Mouse (Mus musculus) hindbrain, postnatal 0 days (tissue): ENCODE data around the gene Tmem108. TPM values are rescaled to one million over a fixed set of nuclear protein-coding genes. Genes with fewer than 3 reads are reported as not detected.

Experiments
- ATAC-seq: fragments of 200-750 bp; cut with Nextera tagmentation; 2 replicates; pipeline ENCODE4 v1.8.0; 2017; ENCODE audit warnings: mild to moderate bottlenecking, moderate TSS enrichment, moderate library complexity
- DNase-seq: peaks from one replicate; pipeline ENCODE4 v3.0.0-alpha.2; 2015; ENCODE audit warnings: low spot score
- H3K27ac ChIP-seq: fragments of 300-500 bp; sonication (generic); 2 replicates; pipeline ENCODE4 v1.5.1; 2014; ENCODE audit warnings: mild to moderate bottlenecking
- H3K27me3 ChIP-seq: fragments of 300-500 bp; sonication (generic); 2 replicates; pipeline ENCODE4 v1.6.1; 2014; ENCODE audit warnings: low read length, mixed read lengths; ENCODE audit not compliant: insufficient read depth
- H3K36me3 ChIP-seq: fragments of 300-500 bp; sonication (generic); 2 replicates; pipeline ENCODE4 v1.6.1; 2014; ENCODE audit warnings: low read length, mixed read lengths; ENCODE audit not compliant: insufficient read depth
- H3K4me1 ChIP-seq: fragments of 300-500 bp; sonication (generic); 2 replicates; pipeline ENCODE4 v1.6.1; 2014; ENCODE audit warnings: antibody characterized with exemption, low read length, mixed read lengths; ENCODE audit not compliant: insufficient read depth
- H3K4me2 ChIP-seq: fragments of 300-500 bp; sonication (generic); 2 replicates; pipeline ENCODE4 v1.6.1; 2014; ENCODE audit warnings: low read depth, mild to moderate bottlenecking, low read length, moderate library complexity, mixed read lengths
- H3K4me3 ChIP-seq: fragments of 300-500 bp; sonication (generic); 2 replicates; pipeline ENCODE4 v1.5.1; 2014; ENCODE audit warnings: low read length
- H3K9ac ChIP-seq: fragments of 300-500 bp; sonication (generic); replicated peaks from 2 replicates; pipeline ENCODE4 v1.6.1; 2014; ENCODE audit warnings: mild to moderate bottlenecking, low read length, moderate library complexity, mixed read lengths
- H3K9me3 ChIP-seq: fragments of 300-500 bp; sonication (generic); 2 replicates; pipeline ENCODE4 v1.6.1; 2016; ENCODE audit warnings: low read length, mixed read lengths
- CTCF ChIP-seq: IDR thresholded peaks from 2 replicates; pipeline ENCODE4 v1.5.1; 2016; ENCODE audit warnings: antibody characterized with exemption, control low read depth, low read depth
- WGBS: fragments of 180-500 bp; shearing (Covaris S2); extraction: QIAGEN DNeasy Blood & Tissue Kit; methylation state at CpG from one replicate; pipeline ENCODE4 v1.1.7; 2014; 5-methylcytosine and 5-hydroxymethylcytosine counted together
- polyA plus RNA-seq: library from polyadenylated mRNA; unstranded; fragments of >200 nt; fragmentation: Nextera tagmentation; extraction: Ambion mirVana; gene quantifications from 2 replicates; pipeline ENCODE4 v1.2.1, GENCODE M21; 2015
- total RNA-seq: library from RNA; depleted of rRNA; stranded (reverse); fragments of >200 nt; gene quantifications from 2 replicates; pipeline ENCODE4 v1.2.3, GENCODE M21; 2014

The Tmem108 gene
- total and polyA plus RNA-seq, 2 experiments from 2014 or later, result 21.5 to 24.4 TPM

GRCm38 (mm10) chr9:103463833-103464232 is 297.8 kb downstream of the Tmem108 start:
- Histone ChIP-seq H3K9ac (no peak overlapping the region), H3K36me3 (no peaks in the 10 kb centered on the region), H3K4me2 (no peak overlapping the region), H3K27me3 (no peaks in the 10 kb centered on the region), H3K9me3 (no peaks in the 10 kb centered on the region), H3K27ac (no peak overlapping the region), H3K4me1 (no peaks in the 10 kb centered on the region), H3K4me3 (no peak overlapping the region)
- 42% methylated on average over 6 of the region's 6 CpGs for WGBS
- ATAC-seq (no peak), DNase-seq (no peak)
- TF ChIP-seq CTCF, result no peak

- Histone ChIP-seq H3K9ac (no peak overlapping the region), H3K27me3 (no peaks in the 10 kb centered on the region), H3K9me3 (no peaks in the 10 kb centered on the region), H3K4me2 (no peak overlapping the region), H3K27ac (no peak overlapping the region), H3K4me1 (no peaks in the 10 kb centered on the region), H3K36me3 (no peaks in the 10 kb centered on the region), H3K4me3 (no peak overlapping the region)
- no peak for TF ChIP-seq CTCF
- DNase-seq, result no peak
- no peak for ATAC-seq
- 54% methylated on average over 2 of the region's 2 CpGs for WGBS
Measured at GRCm38 (mm10) chr9:103459839-103460238, 301.8 kb downstream of the Tmem108 start.

GRCm38 (mm10) chr9:103459307-103459706 is 302.3 kb downstream of the Tmem108 start:
- no peak for DNase-seq
- TF ChIP-seq CTCF, result no peak
- WGBS, result 96% methylated on average over 1 of the region's 1 CpGs

GRCm38 (mm10) chr9:103449651-103450050 is 312.0 kb downstream of the Tmem108 start:
- no peak for ATAC-seq

More at GRCm38 (mm10) chr9:103459307-103459706, 302.3 kb downstream of the Tmem108 start:
- Histone ChIP-seq H3K9me3 (no peaks in the 10 kb centered on the region), H3K4me3 (no peak overlapping the region), H3K9ac (no peak overlapping the region), H3K27me3 (no peaks in the 10 kb centered on the region), H3K36me3 (no peaks in the 10 kb centered on the region), H3K27ac (no peak overlapping the region), H3K4me2 (no peak overlapping the region), H3K4me1 (no peaks in the 10 kb centered on the region)
- no peak for ATAC-seq

GRCm38 (mm10) chr9:103449092-103449491 is 312.5 kb downstream of the Tmem108 start:
- no peak overlapping the region for H3K4me2 ChIP-seq
- 0 out of 2 replicates have a peak, but pooled peaks cover 3% of the 10 kb centered on the region for H3K4me1 ChIP-seq
- DNase-seq (no peak), ATAC-seq (no peak)
- no peaks in the 10 kb centered on the region for H3K36me3 ChIP-seq
- H3K9ac ChIP-seq, result no peak overlapping the region
- no peaks in the 10 kb centered on the region for H3K27me3 ChIP-seq
- no peak for TF ChIP-seq CTCF
- WGBS, result 74% methylated on average over 7 of the region's 7 CpGs
- H3K4me3 ChIP-seq, result no peak overlapping the region
- no peaks in the 10 kb centered on the region for H3K9me3 ChIP-seq
- H3K27ac ChIP-seq, result no peak overlapping the region

More at GRCm38 (mm10) chr9:103449651-103450050, 312.0 kb downstream of the Tmem108 start:
- Histone ChIP-seq H3K9ac (no peak overlapping the region), H3K4me2 (no peak overlapping the region), H3K36me3 (no peaks in the 10 kb centered on the region), H3K27ac (no peak overlapping the region), H3K27me3 (no peaks in the 10 kb centered on the region), H3K4me1 (0 out of 2 replicates have a peak, but pooled peaks cover 3% of the 10 kb centered on the region), H3K9me3 (no peaks in the 10 kb centered on the region), H3K4me3 (no peak overlapping the region)
- 61% methylated on average over 6 of the region's 6 CpGs for WGBS
- DNase-seq, result no peak
- no peak for TF ChIP-seq CTCF

GRCm38 (mm10) chr9:103444656-103445055 is 317.0 kb downstream of the Tmem108 start:
- H3K4me2 ChIP-seq, result no peak overlapping the region
- no peaks in the 10 kb centered on the region for H3K9me3 ChIP-seq
- 87% methylated on average over 5 of the region's 5 CpGs for WGBS
- ATAC-seq (no peak), DNase-seq (no peak)
- no peaks in the 10 kb centered on the region for H3K36me3 ChIP-seq
- peak; percentile 23; the same call in 1 of the 2 replicates for TF ChIP-seq CTCF
- H3K27me3 ChIP-seq, result no peaks in the 10 kb centered on the region
- H3K9ac ChIP-seq, result no peak overlapping the region
- no peak overlapping the region for H3K4me3 ChIP-seq
- no peak overlapping the region for H3K27ac ChIP-seq
- 0 out of 2 replicates have a peak, but pooled peaks cover 3% of the 10 kb centered on the region for H3K4me1 ChIP-seq

- 20% methylated on average over 7 of the region's 7 CpGs for WGBS
- H3K4me1 ChIP-seq, result 0 out of 2 replicates have a peak, but pooled peaks cover 3% of the 10 kb centered on the region
- no peak for DNase-seq
- no peak for TF ChIP-seq CTCF
- ATAC-seq, result no peak
- no peak overlapping the region for H3K4me3 ChIP-seq
- no peaks in the 10 kb centered on the region for H3K36me3 ChIP-seq
- H3K9ac ChIP-seq, result no peak overlapping the region
- peak overlapping the region; percentile 17; the same call in 1 of the 2 replicates for H3K27ac ChIP-seq
- H3K4me2 ChIP-seq, result peak overlapping the region; percentile 21; the same call in 1 of the 2 replicates
- H3K9me3 ChIP-seq, result no peaks in the 10 kb centered on the region
- no peaks in the 10 kb centered on the region for H3K27me3 ChIP-seq
Measured at GRCm38 (mm10) chr9:103443824-103444185, 317.8 kb downstream of the Tmem108 start.
